Mouse (Mus musculus): Measurements from ENCODE around the gene Dcakd. TPM values are rescaled to one million over a fixed set of nuclear protein-coding genes. Genes with fewer than 3 reads are reported as not detected.

Dcakd gene
- polyA plus RNA-seq, 1 experiment from 2014 or later = 182 TPM

DNA sequence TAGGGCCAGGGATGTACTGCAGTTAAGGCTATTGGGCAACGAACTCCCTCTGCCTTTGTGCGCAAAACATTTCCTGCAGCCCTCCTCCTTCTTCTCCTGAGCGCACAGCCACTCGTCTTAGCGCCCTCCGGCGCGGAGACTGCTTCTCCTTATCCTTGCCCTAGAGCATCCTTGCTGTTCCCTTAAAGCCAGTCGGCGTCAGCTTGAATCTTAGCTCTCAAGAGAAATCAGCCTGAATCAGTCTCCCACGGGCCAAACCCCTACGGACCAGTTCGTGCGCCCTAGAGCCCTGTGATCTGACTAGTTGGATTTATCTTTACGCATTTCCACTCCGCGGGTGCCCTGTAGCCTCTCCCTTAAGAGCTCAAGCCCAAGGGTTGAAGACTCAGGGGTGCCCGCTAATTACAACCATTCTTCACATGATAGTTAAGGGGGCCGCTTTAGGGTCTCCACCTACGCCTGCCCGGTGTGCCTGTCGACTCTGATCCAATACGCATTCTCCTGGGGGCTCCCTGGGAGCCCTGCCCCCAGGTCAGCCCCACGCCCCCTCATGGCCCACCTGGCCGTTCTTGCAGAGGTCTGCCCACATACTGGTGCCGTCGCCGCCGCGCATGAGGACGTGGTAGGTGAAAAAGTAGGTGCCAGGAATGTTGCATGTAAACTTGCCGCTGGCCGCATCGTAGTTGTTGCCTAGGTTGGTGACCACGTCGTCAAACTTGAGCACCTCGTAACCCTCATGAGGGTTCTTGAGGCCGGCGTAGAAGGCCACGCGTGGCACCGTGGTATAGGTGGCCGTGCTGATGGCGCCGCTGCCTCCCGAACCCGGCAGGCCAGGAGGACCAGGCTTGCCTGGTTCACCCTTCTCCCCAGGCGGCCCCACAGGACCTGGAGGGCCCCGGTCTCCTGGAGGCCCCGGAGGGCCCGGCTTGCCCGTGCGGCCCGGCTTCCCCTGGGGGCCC, 82.5 kb downstream of the Dcakd start:
- peak overlapping the region; percentile 65 for H3K4me2 ChIP-seq
- peaks cover 44% of the 10 kb centered on the region for H3K4me1 ChIP-seq
- ATAC-seq = no peak
- H3K27me3 ChIP-seq = peaks cover 83% of the 10 kb centered on the region
- H3K9me3 ChIP-seq (replicated peaks) = no peaks in the 10 kb centered on the region
- 1% methylated on average over 54 of the region's 54 CpGs for WGBS
- no peaks in the 10 kb centered on the region for H3K36me3 ChIP-seq (ENCODE audit: poor library complexity, severe bottlenecking)
- peak overlapping the region; percentile 54; the same call in 1 of the 2 replicates for H3K9ac ChIP-seq
- H3K27ac ChIP-seq = no peak overlapping the region
- H3K4me3 ChIP-seq = peak overlapping the region; percentile 42

Small RNAs within 50 kb of the gene (microRNA-seq; reads per million reads assigned to microRNA genes)
- gene Mir6931 = 1.3 reads per million

Other genes with a start within 250 kb of the Dcakd start
- 68.3 and 69.2 TPM in 2 replicates for gene Gjc1, start 208.6 kb downstream of the Dcakd start, polyA plus RNA-seq (2015; fragmentation: Nextera tagmentation; extraction: Ambion mirVana)
- gene Higd1b, start 192.5 kb downstream of the Dcakd start, polyA plus RNA-seq (2015; fragmentation: Nextera tagmentation; extraction: Ambion mirVana) = 1.2 and 2.0 TPM in 2 replicates
- gene Eftud2, start 147.3 kb downstream of the Dcakd start, polyA plus RNA-seq (2015; fragmentation: Nextera tagmentation; extraction: Ambion mirVana) = 199 and 235 TPM in 2 replicates
- gene Ccdc103, start 147.1 kb downstream of the Dcakd start, polyA plus RNA-seq (2015; fragmentation: Nextera tagmentation; extraction: Ambion mirVana) = 1.8 and 2.8 TPM in 2 replicates
- not detected in 2 replicates for gene Fam187a, start 143.2 kb downstream of the Dcakd start, polyA plus RNA-seq (2015; fragmentation: Nextera tagmentation; extraction: Ambion mirVana)
- gene Gfap, start 127.4 kb downstream of the Dcakd start, polyA plus RNA-seq (2015; fragmentation: Nextera tagmentation; extraction: Ambion mirVana) = not detected in 2 replicates
- gene Kif18b, start 103.2 kb downstream of the Dcakd start, polyA plus RNA-seq (2015; fragmentation: Nextera tagmentation; extraction: Ambion mirVana) = 10.3 and 10.7 TPM in 2 replicates
- gene C1ql1, start 81.6 kb downstream of the Dcakd start, polyA plus RNA-seq (2015; fragmentation: Nextera tagmentation; extraction: Ambion mirVana) = 1.4 and 1.5 TPM in 2 replicates
- gene Nmt1, start 143 bp downstream of the Dcakd start, polyA plus RNA-seq (2015; fragmentation: Nextera tagmentation; extraction: Ambion mirVana) = 47.3 and 53.9 TPM in 2 replicates
- 0.92 and 1.2 TPM in 2 replicates for gene Plcd3, start 73.3 kb upstream of the Dcakd start, polyA plus RNA-seq (2015; fragmentation: Nextera tagmentation; extraction: Ambion mirVana)
- 8.1 TPM in 2 replicates for gene Acbd4, start 73.3 kb upstream of the Dcakd start, polyA plus RNA-seq (2015; fragmentation: Nextera tagmentation; extraction: Ambion mirVana)
- gene Hexim1, start 87.9 kb upstream of the Dcakd start, polyA plus RNA-seq (2015; fragmentation: Nextera tagmentation; extraction: Ambion mirVana) = 3.3 and 4.1 TPM in 2 replicates
- 13.4 and 13.9 TPM in 2 replicates for gene Hexim2, start 104.1 kb upstream of the Dcakd start, polyA plus RNA-seq (2015; fragmentation: Nextera tagmentation; extraction: Ambion mirVana)
- 0.76 and 0.92 TPM in 2 replicates for gene Fmnl1, start 142.8 kb upstream of the Dcakd start, polyA plus RNA-seq (2015; fragmentation: Nextera tagmentation; extraction: Ambion mirVana)
- gene 1700023F06Rik, start 180.2 kb upstream of the Dcakd start, polyA plus RNA-seq (2015; fragmentation: Nextera tagmentation; extraction: Ambion mirVana) = 0.37 and 0.54 TPM in 2 replicates
- gene Spata32, start 190.1 kb upstream of the Dcakd start, polyA plus RNA-seq (2015; fragmentation: Nextera tagmentation; extraction: Ambion mirVana) = not detected in 2 replicates
- 2.8 and 4.5 TPM in 2 replicates for gene Map3k14, start 239.1 kb upstream of the Dcakd start, polyA plus RNA-seq (2015; fragmentation: Nextera tagmentation; extraction: Ambion mirVana)